Mouse (Mus musculus): ENCODE measurements at regions not wholly inside any gene's neighbourhood (a gene's known extent, or its start where the extent isn't known, plus 50 kb on each side); places are given as distances from the start of the nearest gene placed in this dataset.

DNA sequence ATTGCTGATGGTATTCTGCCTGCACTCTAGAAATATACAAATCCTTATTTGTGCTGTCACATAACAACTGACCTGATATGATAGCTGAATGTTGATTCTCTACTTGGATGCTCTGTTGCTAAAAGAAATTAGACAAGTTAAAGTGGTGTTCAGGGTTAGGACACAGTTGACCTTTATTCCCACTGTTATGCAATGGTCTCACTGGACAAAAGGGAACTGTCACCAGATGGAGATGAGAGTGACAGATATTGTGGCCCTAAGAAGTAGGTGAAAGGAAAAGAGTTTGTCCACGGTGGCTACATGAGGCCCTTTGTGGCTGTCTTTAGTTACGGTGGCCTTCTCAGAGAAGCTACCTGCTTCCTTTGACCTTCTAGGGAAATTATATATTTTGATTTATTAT, 247.9 kb upstream of the Prdm1 start:
- Histone ChIP-seq H3K36me3 (ENCODE audit: control insufficient read depth, insufficient read depth, low read length) (no peaks in the 10 kb centered on the region), H3K27ac (replicated peaks; ENCODE audit: low read depth, low read length) (no peak overlapping the region), H3K4me3 (ENCODE audit: low read depth, low read length) (no peak overlapping the region), H3K4me1 (ENCODE audit: control insufficient read depth, insufficient read depth, low read length) (no peaks in the 10 kb centered on the region), H3K4me2 (ENCODE audit: low read depth, severe bottlenecking) (no peak overlapping the region), H3K9me3 (ENCODE audit: control insufficient read depth, low read length) (no peaks in the 10 kb centered on the region), H3K27me3 (ENCODE audit: control insufficient read depth, insufficient read depth, low read length) (no peaks in the 10 kb centered on the region), H3K9ac (ENCODE audit: low read length) (no peak overlapping the region)
- DNase-seq (ENCODE audit: low spot score) (no peak), ATAC-seq (ENCODE audit: insufficient number of reproducible peaks, low FRiP score, low TSS enrichment, low read depth) (no peak)
- 71% methylated on average over 2 of the region's 2 CpGs for WGBS

DNA sequence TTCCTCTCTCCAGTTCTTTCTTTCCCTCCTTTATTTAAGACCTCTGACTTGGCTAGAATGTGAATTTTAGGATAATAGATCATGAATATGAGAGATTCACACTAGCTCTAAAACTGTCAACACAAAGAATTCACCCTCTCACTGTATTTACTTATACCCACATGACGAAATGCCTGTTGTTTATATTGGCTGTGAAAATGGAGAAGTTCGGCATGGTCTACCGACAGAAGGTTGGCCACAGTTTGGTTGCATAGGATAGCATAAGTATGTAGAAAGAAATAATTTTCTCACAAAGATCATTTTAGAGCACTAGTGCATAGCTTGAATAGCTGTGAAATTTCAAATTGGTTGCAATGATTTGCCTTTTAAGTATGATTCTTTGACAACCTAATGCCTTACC, 237.2 kb upstream of the Prdm1 start:
- Histone ChIP-seq H3K27ac (replicated peaks; ENCODE audit: low read depth, low read length) (no peak overlapping the region), H3K9me3 (ENCODE audit: control insufficient read depth, low read length) (no peaks in the 10 kb centered on the region), H3K9ac (ENCODE audit: low read length) (no peak overlapping the region), H3K4me3 (ENCODE audit: low read depth, low read length) (no peak overlapping the region), H3K4me2 (ENCODE audit: low read depth, severe bottlenecking) (no peak overlapping the region), H3K27me3 (ENCODE audit: control insufficient read depth, insufficient read depth, low read length) (no peaks in the 10 kb centered on the region), H3K36me3 (ENCODE audit: control insufficient read depth, insufficient read depth, low read length) (no peaks in the 10 kb centered on the region), H3K4me1 (ENCODE audit: control insufficient read depth, insufficient read depth, low read length) (no peaks in the 10 kb centered on the region)
- ATAC-seq (ENCODE audit: insufficient number of reproducible peaks, low FRiP score, low TSS enrichment, low read depth) (no peak), DNase-seq (ENCODE audit: low spot score) (no peak)
- WGBS = 85% methylated on average over 3 of the region's 3 CpGs

DNA sequence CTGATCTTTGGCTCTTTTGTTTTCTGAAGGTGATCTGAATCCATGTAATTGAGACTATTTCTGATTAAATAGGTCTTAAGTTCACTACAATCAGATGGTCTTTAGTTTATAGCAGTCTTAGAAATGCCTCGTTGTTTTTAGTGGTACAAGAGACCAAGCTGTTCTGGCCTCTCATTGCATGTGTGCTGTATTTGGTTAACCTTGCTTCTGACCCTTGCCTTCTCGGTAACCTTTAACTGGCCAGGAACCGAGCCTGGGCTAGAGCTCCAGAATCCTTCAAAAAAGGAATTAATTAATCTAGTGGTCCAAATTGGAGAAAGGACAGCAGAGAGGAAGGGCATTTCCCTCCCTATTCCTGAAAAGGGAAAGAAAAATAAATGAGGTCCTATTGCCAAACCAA, 234.8 kb upstream of the Prdm1 start:
- Histone ChIP-seq H3K9ac (ENCODE audit: low read length) (no peak overlapping the region), H3K4me3 (ENCODE audit: low read depth, low read length) (no peak overlapping the region), H3K9me3 (ENCODE audit: control insufficient read depth, low read length) (no peaks in the 10 kb centered on the region), H3K4me1 (ENCODE audit: control insufficient read depth, insufficient read depth, low read length) (no peaks in the 10 kb centered on the region), H3K4me2 (ENCODE audit: low read depth, severe bottlenecking) (no peak overlapping the region), H3K36me3 (ENCODE audit: control insufficient read depth, insufficient read depth, low read length) (no peaks in the 10 kb centered on the region), H3K27ac (replicated peaks; ENCODE audit: low read depth, low read length) (no peak overlapping the region), H3K27me3 (ENCODE audit: control insufficient read depth, insufficient read depth, low read length) (no peaks in the 10 kb centered on the region)
- DNase-seq (ENCODE audit: low spot score) (no peak), ATAC-seq (ENCODE audit: insufficient number of reproducible peaks, low FRiP score, low TSS enrichment, low read depth) (no peak)
- 6% methylated on average over 3 of the region's 3 CpGs for WGBS

DNA sequence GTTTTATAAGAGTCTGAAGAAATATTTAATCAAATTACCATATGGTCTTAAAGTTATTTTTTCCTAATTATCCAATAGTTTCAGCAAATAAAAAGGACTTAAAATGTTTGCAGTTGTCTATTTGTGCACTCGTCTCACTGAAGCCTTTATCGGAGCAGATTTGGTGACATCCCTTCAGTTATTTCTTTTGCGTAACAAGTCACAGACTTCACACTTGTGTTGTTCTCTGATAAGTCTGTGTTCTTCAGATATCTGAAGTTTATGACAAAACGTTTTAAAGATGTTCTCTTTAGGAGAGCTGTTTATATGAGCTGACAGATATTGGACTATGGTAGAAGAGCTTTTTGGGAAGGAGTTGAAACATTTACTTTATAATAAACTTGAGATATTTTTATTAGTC, 233.8 kb upstream of the Prdm1 start:
- Histone ChIP-seq H3K4me1 (ENCODE audit: control insufficient read depth, insufficient read depth, low read length) (no peaks in the 10 kb centered on the region), H3K9ac (ENCODE audit: low read length) (no peak overlapping the region), H3K36me3 (ENCODE audit: control insufficient read depth, insufficient read depth, low read length) (no peaks in the 10 kb centered on the region), H3K27ac (replicated peaks; ENCODE audit: low read depth, low read length) (no peak overlapping the region), H3K4me3 (ENCODE audit: low read depth, low read length) (no peak overlapping the region), H3K27me3 (ENCODE audit: control insufficient read depth, insufficient read depth, low read length) (no peaks in the 10 kb centered on the region), H3K9me3 (ENCODE audit: control insufficient read depth, low read length) (no peaks in the 10 kb centered on the region), H3K4me2 (ENCODE audit: low read depth, severe bottlenecking) (no peak overlapping the region)
- 82% methylated on average over 4 of the region's 4 CpGs for WGBS
- DNase-seq (ENCODE audit: low spot score) (no peak), ATAC-seq (ENCODE audit: insufficient number of reproducible peaks, low FRiP score, low TSS enrichment, low read depth) (no peak)

DNA sequence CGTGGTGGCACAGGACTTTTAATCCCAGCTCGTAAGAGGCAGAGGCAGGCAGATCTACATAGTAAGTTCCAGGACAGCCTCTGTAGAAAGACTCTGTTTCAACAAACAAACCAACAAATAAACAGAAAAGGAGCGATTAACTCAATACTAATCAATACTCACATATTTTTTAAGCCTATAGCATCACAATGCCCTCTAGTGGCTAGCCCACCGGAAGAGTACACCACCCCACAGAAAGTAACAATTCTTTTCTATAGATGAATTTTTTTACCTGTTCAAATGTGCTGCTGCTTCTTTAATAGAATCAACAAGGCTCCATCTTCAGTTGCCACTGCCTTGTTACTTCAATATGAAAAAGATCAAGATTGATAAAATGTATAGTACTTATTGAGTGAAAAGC, 233.0 kb upstream of the Prdm1 start:
- WGBS = 74% methylated on average over 4 of the region's 4 CpGs
- H3K9me3 ChIP-seq (ENCODE audit: control insufficient read depth, low read length) = no peaks in the 10 kb centered on the region
- H3K4me3 ChIP-seq (ENCODE audit: low read depth, low read length) = no peak overlapping the region
- no peak overlapping the region for H3K27ac ChIP-seq (replicated peaks; ENCODE audit: low read depth, low read length)
- ATAC-seq (ENCODE audit: insufficient number of reproducible peaks, low FRiP score, low TSS enrichment, low read depth) (no peak), DNase-seq (ENCODE audit: low spot score) (no peak)
- no peak overlapping the region for H3K4me2 ChIP-seq (ENCODE audit: low read depth, severe bottlenecking)
- no peaks in the 10 kb centered on the region for H3K36me3 ChIP-seq (ENCODE audit: control insufficient read depth, insufficient read depth, low read length)
- no peaks in the 10 kb centered on the region for H3K27me3 ChIP-seq (ENCODE audit: control insufficient read depth, insufficient read depth, low read length)
- H3K4me1 ChIP-seq (ENCODE audit: control insufficient read depth, insufficient read depth, low read length) = no peaks in the 10 kb centered on the region
- no peak overlapping the region for H3K9ac ChIP-seq (ENCODE audit: low read length)

DNA sequence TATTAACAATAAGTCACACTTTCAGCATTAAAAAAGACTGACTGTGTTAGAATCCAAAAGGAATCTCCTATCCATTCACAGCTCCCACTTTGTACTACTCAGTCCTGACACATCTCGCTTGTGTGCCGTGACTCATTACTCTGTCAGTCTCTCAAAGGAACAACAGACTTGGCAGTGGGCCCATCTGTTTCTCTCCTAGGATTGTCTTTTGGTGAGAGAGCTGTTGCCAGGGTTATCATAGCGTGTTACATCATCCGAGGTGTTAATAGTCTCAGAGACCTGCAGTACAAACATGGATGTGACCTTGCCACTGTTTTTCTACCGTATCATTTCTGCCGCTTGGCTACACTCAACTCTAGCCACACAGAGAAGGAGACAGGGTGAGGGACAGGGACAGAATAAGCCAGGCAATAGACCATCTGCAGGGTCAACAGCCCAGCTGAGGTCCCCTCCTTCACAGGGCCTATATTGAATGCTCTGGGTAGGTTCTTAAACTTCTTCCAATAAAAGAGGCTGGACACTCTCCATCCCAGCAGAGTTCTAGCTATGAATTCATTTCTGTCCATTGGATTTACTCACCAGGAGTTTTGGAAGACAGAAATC, 227.2 kb upstream of the Prdm1 start:
- no peak overlapping the region for H3K4me2 ChIP-seq (ENCODE audit: low read depth, severe bottlenecking)
- no peaks in the 10 kb centered on the region for H3K36me3 ChIP-seq (ENCODE audit: control insufficient read depth, insufficient read depth, low read length)
- no peak overlapping the region for H3K4me3 ChIP-seq (ENCODE audit: low read depth, low read length)
- H3K4me1 ChIP-seq (ENCODE audit: control insufficient read depth, insufficient read depth, low read length) = 0 out of 2 replicates have a peak, but pooled peaks cover 2% of the 10 kb centered on the region
- ATAC-seq (ENCODE audit: insufficient number of reproducible peaks, low FRiP score, low TSS enrichment, low read depth) (no peak), DNase-seq (ENCODE audit: low spot score) (no peak)
- no peak overlapping the region for H3K9ac ChIP-seq (ENCODE audit: low read length)
- no peaks in the 10 kb centered on the region for H3K9me3 ChIP-seq (ENCODE audit: control insufficient read depth, low read length)
- no peaks in the 10 kb centered on the region for H3K27me3 ChIP-seq (ENCODE audit: control insufficient read depth, insufficient read depth, low read length)
- 89% methylated on average over 6 of the region's 6 CpGs for WGBS
- no peak overlapping the region for H3K27ac ChIP-seq (replicated peaks; ENCODE audit: low read depth, low read length)

DNA sequence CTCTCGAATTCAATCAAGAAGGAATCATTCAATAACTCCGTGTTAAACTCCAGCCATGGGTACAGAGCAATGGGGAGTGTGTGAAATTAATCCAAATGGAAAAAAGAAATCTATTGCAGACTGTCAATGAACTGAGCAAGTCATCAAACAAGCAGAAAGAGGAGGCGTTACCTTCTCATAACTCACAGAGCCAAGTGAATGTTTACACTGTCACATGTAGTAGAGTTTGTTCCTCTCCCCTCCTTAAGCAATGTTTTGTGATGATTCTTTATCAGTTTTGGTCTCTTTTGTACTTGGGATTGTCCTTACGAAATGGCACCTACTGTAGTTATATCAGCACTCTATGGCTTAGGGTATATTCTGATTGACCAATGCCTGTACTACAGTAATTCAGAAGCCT, 226.6 kb upstream of the Prdm1 start:
- Histone ChIP-seq H3K4me1 (ENCODE audit: control insufficient read depth, insufficient read depth, low read length) (0 out of 2 replicates have a peak, but pooled peaks cover 2% of the 10 kb centered on the region), H3K27me3 (ENCODE audit: control insufficient read depth, insufficient read depth, low read length) (no peaks in the 10 kb centered on the region), H3K4me3 (ENCODE audit: low read depth, low read length) (no peak overlapping the region), H3K9ac (ENCODE audit: low read length) (no peak overlapping the region), H3K36me3 (ENCODE audit: control insufficient read depth, insufficient read depth, low read length) (no peaks in the 10 kb centered on the region), H3K4me2 (ENCODE audit: low read depth, severe bottlenecking) (no peak overlapping the region), H3K27ac (replicated peaks; ENCODE audit: low read depth, low read length) (no peak overlapping the region), H3K9me3 (ENCODE audit: control insufficient read depth, low read length) (no peaks in the 10 kb centered on the region)
- ATAC-seq (ENCODE audit: insufficient number of reproducible peaks, low FRiP score, low TSS enrichment, low read depth) (no peak), DNase-seq (ENCODE audit: low spot score) (no peak)
- 78% methylated on average over 4 of the region's 4 CpGs for WGBS

DNA sequence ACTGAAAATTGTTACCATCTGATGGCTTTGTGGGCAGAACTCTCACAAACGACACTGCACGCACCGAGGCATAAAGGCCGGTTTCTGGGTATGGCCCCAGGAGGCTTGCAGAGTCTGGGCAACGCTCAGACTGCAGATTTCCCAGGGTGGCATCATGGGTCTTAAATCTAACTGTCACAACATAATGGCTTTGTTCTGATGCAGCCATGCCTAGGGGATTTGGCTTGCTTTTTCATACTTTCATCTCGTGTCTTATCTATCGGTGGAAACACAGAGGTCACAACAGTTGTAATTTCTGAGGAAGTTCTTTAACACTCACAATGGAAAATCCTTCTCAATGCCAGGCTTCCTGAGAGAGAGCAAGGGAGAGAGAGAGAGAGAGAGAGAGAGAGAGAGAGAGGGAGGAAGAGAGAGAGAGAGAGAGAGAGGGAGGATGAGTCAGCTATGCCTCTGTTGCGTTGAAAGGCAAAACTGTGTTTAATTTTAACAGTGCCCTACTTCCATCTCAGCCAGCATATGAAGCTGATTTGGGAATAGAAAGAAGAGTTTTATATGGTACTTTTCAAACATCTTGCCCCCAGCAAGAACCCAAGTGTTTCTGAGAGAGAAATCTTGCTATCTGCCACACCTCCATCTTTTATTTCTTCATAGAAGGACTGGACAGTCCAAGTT, 224.6 kb upstream of the Prdm1 start:
- Histone ChIP-seq H3K9ac (ENCODE audit: low read length) (no peak overlapping the region), H3K27me3 (ENCODE audit: control insufficient read depth, insufficient read depth, low read length) (no peaks in the 10 kb centered on the region), H3K36me3 (ENCODE audit: control insufficient read depth, insufficient read depth, low read length) (no peaks in the 10 kb centered on the region), H3K9me3 (ENCODE audit: control insufficient read depth, low read length) (no peaks in the 10 kb centered on the region), H3K4me2 (ENCODE audit: low read depth, severe bottlenecking) (no peak overlapping the region), H3K4me1 (ENCODE audit: control insufficient read depth, insufficient read depth, low read length) (0 out of 2 replicates have a peak, but pooled peaks cover 2% of the 10 kb centered on the region), H3K27ac (replicated peaks; ENCODE audit: low read depth, low read length) (no peak overlapping the region), H3K4me3 (ENCODE audit: low read depth, low read length) (no peak overlapping the region)
- no peak for ATAC-seq (ENCODE audit: insufficient number of reproducible peaks, low FRiP score, low TSS enrichment, low read depth)
- DNase-seq (ENCODE audit: low spot score) = peak; percentile 21
- WGBS = 32% methylated on average over 8 of the region's 8 CpGs

DNA sequence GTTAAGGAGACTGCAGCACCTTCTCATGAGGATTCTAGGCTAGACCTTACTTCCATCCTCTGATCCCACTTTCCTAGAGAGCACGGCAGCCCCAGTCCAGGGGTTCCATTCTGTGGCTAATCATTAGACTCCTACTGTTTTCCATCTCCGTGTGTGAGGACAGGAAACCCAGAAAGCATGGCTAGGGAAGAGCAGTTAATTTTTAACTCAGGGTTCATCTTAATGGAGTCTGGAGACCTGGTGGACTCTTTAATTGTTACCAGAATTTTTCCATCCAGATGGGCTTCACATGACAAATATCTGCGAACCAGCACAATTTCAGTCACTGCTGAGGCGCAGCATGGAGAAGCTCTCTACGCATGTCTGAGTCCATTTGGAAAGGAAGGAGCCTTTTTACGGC, 222.8 kb upstream of the Prdm1 start:
- H3K4me2 ChIP-seq (ENCODE audit: low read depth, severe bottlenecking) = no peak overlapping the region
- H3K4me3 ChIP-seq (ENCODE audit: low read depth, low read length) = no peak overlapping the region
- no peaks in the 10 kb centered on the region for H3K36me3 ChIP-seq (ENCODE audit: control insufficient read depth, insufficient read depth, low read length)
- no peaks in the 10 kb centered on the region for H3K27me3 ChIP-seq (ENCODE audit: control insufficient read depth, insufficient read depth, low read length)
- no peak for DNase-seq (ENCODE audit: low spot score)
- H3K9ac ChIP-seq (ENCODE audit: low read length) = no peak overlapping the region
- H3K27ac ChIP-seq (replicated peaks; ENCODE audit: low read depth, low read length) = no peak overlapping the region
- ATAC-seq (ENCODE audit: insufficient number of reproducible peaks, low FRiP score, low TSS enrichment, low read depth) = no peak
- no peaks in the 10 kb centered on the region for H3K9me3 ChIP-seq (ENCODE audit: control insufficient read depth, low read length)
- H3K4me1 ChIP-seq (ENCODE audit: control insufficient read depth, insufficient read depth, low read length) = 0 out of 2 replicates have a peak, but pooled peaks cover 2% of the 10 kb centered on the region
- 29% methylated on average over 6 of the region's 6 CpGs for WGBS

All from limb, embryonic 11.5 days (tissue).